Mouse (Mus musculus) stomach, embryonic 14.5 days (tissue): ENCODE data around the gene Ssx9. TPM values are rescaled to one million over a fixed set of nuclear protein-coding genes. Genes with fewer than 3 reads are reported as not detected.
"Not testable (repeated sequence)": the region's sequence is repeated elsewhere in the genome, so short reads cannot be mapped to it uniquely, and the experiment has no call there.

Experiments
- ATAC-seq: fragments of 200-750 bp; cut with Nextera tagmentation; 2 replicates; pipeline ENCODE4 v1.8.0; 2017; ENCODE audit warnings: low read depth, moderate TSS enrichment; ENCODE audit not compliant: insufficient number of reproducible peaks, insufficient read depth, low FRiP score
- H3K27ac ChIP-seq: fragments of 300-500 bp; sonication (generic); 2 replicates; pipeline ENCODE4 v1.5.1; 2014; ENCODE audit warnings: mild to moderate bottlenecking, low read length, moderate library complexity, mixed read lengths
- H3K27me3 ChIP-seq: fragments of 300-500 bp; sonication (generic); 2 replicates; pipeline ENCODE4 v1.6.1; 2014; ENCODE audit warnings: low read length, control low read depth, mixed read lengths; ENCODE audit not compliant: control insufficient read depth, insufficient read depth
- H3K36me3 ChIP-seq: fragments of 300-500 bp; sonication (generic); 2 replicates; pipeline ENCODE4 v1.6.1; 2014; ENCODE audit warnings: mild to moderate bottlenecking, control low read depth, low read length, moderate library complexity, mixed read lengths; ENCODE audit not compliant: control insufficient read depth, insufficient read depth
- H3K4me1 ChIP-seq: fragments of 300-500 bp; sonication (generic); 2 replicates; pipeline ENCODE4 v1.6.1; 2014; ENCODE audit warnings: low read length, control low read depth, mixed read lengths; ENCODE audit not compliant: control insufficient read depth, insufficient read depth
- H3K4me2 ChIP-seq: fragments of 300-500 bp; sonication (generic); replicated peaks from 2 replicates; pipeline ENCODE4 v1.6.1; 2014; ENCODE audit warnings: low read depth, low read length, control low read depth
- H3K4me3 ChIP-seq: fragments of 300-500 bp; sonication (generic); 2 replicates; pipeline ENCODE4 v1.5.1; 2014; ENCODE audit warnings: low read depth, low read length, control low read depth
- H3K9ac ChIP-seq: fragments of 300-500 bp; sonication (generic); replicated peaks from 2 replicates; pipeline ENCODE4 v1.6.1; 2014; ENCODE audit warnings: low read depth, mild to moderate bottlenecking, control low read depth, low read length, moderate library complexity, mixed read lengths
- H3K9me3 ChIP-seq: fragments of 300-500 bp; sonication (generic); 2 replicates; pipeline ENCODE4 v1.6.1; 2016; ENCODE audit warnings: low read depth, low read length, control low read depth; ENCODE audit not compliant: control insufficient read depth
- WGBS: fragments of 180-500 bp; shearing (Covaris S2); extraction: QIAGEN DNeasy Blood & Tissue Kit; methylation state at CpG from one replicate; pipeline ENCODE4 v1.1.7; 2014; 5-methylcytosine and 5-hydroxymethylcytosine counted together
- polyA plus RNA-seq: library from polyadenylated mRNA; unstranded; fragments of >200 nt; fragmentation: Nextera tagmentation; extraction: Ambion mirVana; gene quantifications from 2 replicates; pipeline ENCODE4 v1.2.1, GENCODE M21; 2014

Ssx9 gene
- not detected in 2 replicates for polyA plus RNA-seq

DNA sequence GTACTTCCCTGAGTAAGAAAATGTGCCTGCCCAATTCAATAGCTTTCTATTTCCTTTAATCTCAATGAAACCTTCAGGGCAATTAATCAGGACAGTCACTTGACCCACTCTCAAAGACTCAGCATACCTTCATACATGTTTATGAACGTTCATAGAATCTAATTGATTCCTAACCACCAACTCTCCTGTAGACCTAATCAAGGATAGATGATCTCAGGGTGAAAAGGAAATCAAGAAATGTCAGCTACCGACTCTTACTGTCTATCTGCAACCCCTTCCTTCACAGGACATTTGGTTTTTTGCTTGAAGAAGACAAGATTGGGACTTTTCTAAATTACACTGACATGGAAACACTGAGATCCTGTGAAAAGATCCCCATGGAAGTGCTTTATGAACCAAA lies at the start of gene Ssx9:
Gene Ssx9, plus strand, starts transcription at position 301 of the 400 bp plus-strand sequence.
- 49% methylated on average over 2 of the region's 2 CpGs for WGBS
- not testable (repeated sequence) for H3K9ac ChIP-seq, H3K4me2 ChIP-seq, H3K36me3 ChIP-seq, H3K9me3 ChIP-seq, ATAC-seq, H3K4me3 ChIP-seq, H3K27ac ChIP-seq, H3K4me1 ChIP-seq, H3K27me3 ChIP-seq

DNA sequence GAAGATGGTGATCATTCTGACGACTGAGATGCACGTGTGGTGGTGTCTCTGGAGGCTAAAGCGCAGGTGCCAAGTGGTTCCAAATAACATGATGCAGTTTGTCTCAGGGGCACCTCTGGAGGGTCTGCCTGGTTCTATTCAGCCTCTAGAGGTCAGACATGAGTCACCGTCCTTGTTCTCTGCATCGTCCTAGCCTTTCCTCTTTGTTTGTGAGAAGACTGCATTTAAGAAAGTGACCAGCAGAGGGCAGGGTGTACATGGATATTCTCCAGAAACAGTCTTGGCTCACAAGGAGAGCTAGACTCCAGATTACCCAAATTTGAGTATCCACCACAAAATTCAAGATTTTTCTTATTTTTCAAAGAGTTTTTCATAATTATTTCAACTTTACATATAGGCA lies 15.3 kb upstream of the Ssx9 start:
- Histone ChIP-seq H3K4me1 (no peaks in the 10 kb centered on the region), H3K9ac (no peak overlapping the region), H3K4me3 (no peak overlapping the region), H3K9me3 (no peaks in the 10 kb centered on the region), H3K27me3 (no peaks in the 10 kb centered on the region), H3K27ac (no peak overlapping the region), H3K36me3 (no peaks in the 10 kb centered on the region), H3K4me2 (no peak overlapping the region)
- 60% methylated on average over 5 of the region's 5 CpGs for WGBS
- no peak for ATAC-seq

DNA sequence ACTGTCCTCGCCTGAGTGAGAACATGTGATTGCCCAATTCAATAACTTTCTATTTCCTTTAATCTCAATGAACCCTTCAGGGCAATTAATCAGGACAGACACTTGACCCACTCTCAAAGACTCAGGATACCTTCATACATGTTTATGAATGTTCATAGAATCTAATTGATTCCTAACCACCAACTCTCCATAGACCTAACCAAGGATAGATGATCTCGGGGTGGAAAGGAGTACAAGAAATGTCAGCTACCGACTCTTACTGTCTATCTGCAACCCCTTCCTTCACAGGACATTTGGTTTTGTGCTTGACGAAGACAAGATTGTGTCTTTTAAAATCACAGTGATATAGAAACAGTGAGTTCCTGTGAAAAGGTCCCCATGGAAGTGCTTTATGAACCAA lies 55.2 kb downstream of the Ssx9 start, which contains the start of gene Ssxb5:
Gene Ssxb5, plus strand, starts transcription at position 301 of the 400 bp plus-strand sequence.
- H3K4me1 ChIP-seq, ATAC-seq, H3K4me3 ChIP-seq, H3K9ac ChIP-seq, H3K36me3 ChIP-seq, H3K27me3 ChIP-seq, H3K4me2 ChIP-seq, H3K9me3 ChIP-seq, H3K27ac ChIP-seq: not testable (repeated sequence)
- 78% methylated on average over 4 of the region's 4 CpGs for WGBS

Other genes with a start within 250 kb of the Ssx9 start
- gene Gm14459, start 223.5 kb upstream of the Ssx9 start, polyA plus RNA-seq: not detected in 2 replicates
- not detected in 2 replicates for gene Ssxb6, start 200.2 kb upstream of the Ssx9 start, polyA plus RNA-seq
- gene Ssxb3, start 156.6 kb upstream of the Ssx9 start, polyA plus RNA-seq: not detected in 2 replicates
- gene Ssxb8, start 57.6 kb upstream of the Ssx9 start, polyA plus RNA-seq: not detected in 2 replicates
- not detected in 2 replicates for gene Ssxb5, start 55.3 kb downstream of the Ssx9 start, polyA plus RNA-seq
- gene Gm6592, start 95.6 kb downstream of the Ssx9 start, polyA plus RNA-seq: not detected in 2 replicates
- not detected in 2 replicates for gene Gm5751, start 125.8 kb downstream of the Ssx9 start, polyA plus RNA-seq
- gene B630019K06Rik, start 143.9 kb downstream of the Ssx9 start, polyA plus RNA-seq: 5.6 and 6.3 TPM in 2 replicates
- gene Fthl17b, start 214.5 kb downstream of the Ssx9 start, polyA plus RNA-seq: not detected in 2 replicates
- gene Fthl17c, start 228.1 kb downstream of the Ssx9 start, polyA plus RNA-seq: not detected in 2 replicates
- gene Fthl17d, start 238.3 kb downstream of the Ssx9 start, polyA plus RNA-seq: not detected in 2 replicates